Mouse (Mus musculus): ENCODE measurements around the gene Hist2h2ab.
"Not testable (repeated sequence)": the region's sequence is repeated elsewhere in the genome, so short reads cannot be mapped to it uniquely, and the experiment has no call there.

The Hist2h2ab gene

GRCm38 (mm10) chr3:96238954-96239793, 19.5 kb downstream of the Hist2h2ab start, which contains the start of gene Hist2h3c2:
Gene Hist2h3c2, minus strand, starts transcription at chr3:96239127.
- DNase-seq, result peak; percentile 51

GRCm38 (mm10) chr3:96239949-96240798, 20.5 kb downstream of the Hist2h2ab start, which contains the start of gene Hist2h2aa2:
Gene Hist2h2aa2, minus strand, starts transcription at chr3:96240276.
- DNase-seq, result peak; percentile 92

GRCm38 (mm10) chr3:96240799-96241197, 21.1 kb downstream of the Hist2h2ab start:
- DNase-seq, result no peak

- DNase-seq, result no peak
These were observed 24.4 kb downstream of the Hist2h2ab start for GRCm38 (mm10) chr3:96243921-96244572.

- DNase-seq, result peak; percentile 86
These were observed 25.6 kb downstream of the Hist2h2ab start, which contains the start of gene Hist2h2aa1 for GRCm38 (mm10) chr3:96245003-96245886. Gene Hist2h2aa1, plus strand, starts transcription at chr3:96245497.

- DNase-seq, result not testable (repeated sequence)
These were observed 26.4 kb downstream of the Hist2h2ab start for GRCm38 (mm10) chr3:96246018-96246417.

- not testable (repeated sequence) for DNase-seq
These were observed 26.8 kb downstream of the Hist2h2ab start, which contains the start of gene Hist2h3c1 for GRCm38 (mm10) chr3:96246427-96246856. Gene Hist2h3c1, plus strand, starts transcription at chr3:96246685.

GRCm38 (mm10) chr3:96247356-96248140, 27.9 kb downstream of the Hist2h2ab start:
- no peak for DNase-seq

- DNase-seq, result no peak
These were observed 28.7 kb downstream of the Hist2h2ab start for GRCm38 (mm10) chr3:96248141-96249033.

GRCm38 (mm10) chr3:96249034-96249345, 29.3 kb downstream of the Hist2h2ab start:
- peak; percentile 58 for DNase-seq

- no peak for DNase-seq
These were observed 31.2 kb downstream of the Hist2h2ab start for GRCm38 (mm10) chr3:96250890-96251289.

GRCm38 (mm10) chr3:96251787-96252186, 32.1 kb downstream of the Hist2h2ab start:
- no peak for DNase-seq

GRCm38 (mm10) chr3:96254683-96255355, 35.2 kb downstream of the Hist2h2ab start:
- DNase-seq, result no peak

GRCm38 (mm10) chr3:96255926-96256593, 36.4 kb downstream of the Hist2h2ab start:
- DNase-seq, result no peak

- no peak for DNase-seq
These were observed 37.5 kb downstream of the Hist2h2ab start for GRCm38 (mm10) chr3:96257190-96257589.

GRCm38 (mm10) chr3:96260220-96260619, 40.6 kb downstream of the Hist2h2ab start:
- no peak for DNase-seq

GRCm38 (mm10) chr3:96261623-96262022, 42.0 kb downstream of the Hist2h2ab start:
- no peak for DNase-seq

- DNase-seq, result peak; percentile 56
These were observed 42.7 kb downstream of the Hist2h2ab start for GRCm38 (mm10) chr3:96262216-96262875.

Data from thymus, postnatal 4 days (tissue).